Mouse (Mus musculus) MEL (cell line): ENCODE measurements around the gene Dchs2. TPM values are rescaled to one million over a fixed set of nuclear protein-coding genes. Genes with fewer than 3 reads are reported as not detected.

Experiments
- DNase-seq: peaks from one replicate; pipeline ENCODE4 v3.0.0; 2011; ENCODE audit warnings: low read depth, low spot score
- H3K27ac ChIP-seq: 2 replicates; pipeline ENCODE4 v1.5.1; 2012; ENCODE audit warnings: low read depth, mild to moderate bottlenecking, control low read depth, low read length, moderate library complexity; ENCODE audit not compliant: control insufficient read depth
- H3K27me3 ChIP-seq, 2 experiments: fragments of 150-350 bp in 1 of 2; sonication (generic) in 1 of 2; 2 replicates each; pipeline ENCODE4 v1.6.1; 2012; ENCODE audit warnings: low read length in 2 of 2, mild to moderate bottlenecking in 2 of 2, improper control_type of control experiment in 1 of 2, moderate library complexity in 1 of 2; ENCODE audit not compliant: insufficient read depth in 2 of 2, control insufficient read depth in 1 of 2
- H3K36me3 ChIP-seq, 2 experiments: 2 replicates each; pipeline ENCODE4 v1.6.1; 2012 to 2014; ENCODE audit warnings: low read length in 2 of 2, improper control_type of control experiment in 1 of 2, inconsistent platforms in 1 of 2, mild to moderate bottlenecking in 1 of 2; ENCODE audit not compliant: insufficient read depth in 2 of 2, control insufficient read depth in 1 of 2
- H3K4me1 ChIP-seq, 2 experiments: fragments of 150-350 bp in 1 of 2; sonication (generic) in 1 of 2; 2 replicates each; pipeline ENCODE4 v1.6.1; 2012; ENCODE audit warnings: low read length in 2 of 2, improper control_type of control experiment in 1 of 2, mild to moderate bottlenecking in 1 of 2; ENCODE audit not compliant: insufficient read depth in 2 of 2, control insufficient read depth in 1 of 2
- H3K4me3 ChIP-seq, 2 experiments: fragments of 150-350 bp in 1 of 2; sonication (generic) in 1 of 2; 2 replicates each; pipeline ENCODE4 v1.5.1; 2012; ENCODE audit warnings: low read depth in 2 of 2, low read length in 2 of 2, mild to moderate bottlenecking in 2 of 2, moderate library complexity in 2 of 2, control low read depth in 1 of 2, improper control_type of control experiment in 1 of 2; ENCODE audit not compliant: control insufficient read depth in 1 of 2, insufficient read depth in 1 of 2
- H3K79me2 ChIP-seq: 2 replicates; pipeline ENCODE4 v1.6.1; 2012; ENCODE audit warnings: mild to moderate bottlenecking, low read length, moderate library complexity; ENCODE audit not compliant: control insufficient read depth, poor library complexity, insufficient read depth
- H3K9ac ChIP-seq: 2 replicates; pipeline ENCODE4 v1.6.1; 2012; ENCODE audit warnings: low read depth, mild to moderate bottlenecking, control low read depth, low read length, moderate library complexity; ENCODE audit not compliant: control insufficient read depth, poor library complexity, severe bottlenecking
- H3K9me3 ChIP-seq: fragments of 150-350 bp; sonication (generic); replicated peaks from 2 replicates; pipeline ENCODE4 v1.6.1; 2012; ENCODE audit warnings: mild to moderate bottlenecking, low read length, improper control_type of control experiment, moderate library complexity; ENCODE audit not compliant: insufficient read depth
- CHD1 ChIP-seq: IDR thresholded peaks from 2 replicates; pipeline ENCODE4 v1.6.1; 2012; ENCODE audit warnings: low read depth, mild to moderate bottlenecking, inconsistent platforms, low read length, improper control_type of control experiment
- CTCF ChIP-seq, 3 experiments: IDR thresholded peaks in 2 of 3; conservative IDR thresholded peaks in 1 of 3; 2 replicates each; pipeline ENCODE4 v1.5.1; 2011 to 2012; ENCODE audit warnings: low read length in 3 of 3, low read depth in 2 of 3, mild to moderate bottlenecking in 2 of 3, improper control_type of control experiment in 1 of 3, inconsistent platforms in 1 of 3, mixed read lengths in 1 of 3, moderate library complexity in 1 of 3; ENCODE audit not compliant: control insufficient read depth in 1 of 3, insufficient read depth in 1 of 3, poor library complexity in 1 of 3, severe bottlenecking in 1 of 3
- E2F4 ChIP-seq: IDR thresholded peaks from 2 replicates; pipeline ENCODE4 v1.6.1; 2011; ENCODE audit warnings: low read depth, low read length, improper control_type of control experiment, borderline replicate concordance
- GATA1 ChIP-seq: IDR thresholded peaks from 2 replicates; pipeline ENCODE4 v1.6.1; 2011; ENCODE audit warnings: low read depth, low read length, improper control_type of control experiment
- HCFC1 ChIP-seq: IDR thresholded peaks from 2 replicates; pipeline ENCODE4 v1.6.1; 2012; ENCODE audit warnings: low read depth, mild to moderate bottlenecking, inconsistent platforms, low read length, improper control_type of control experiment, moderate library complexity
- KAT2A ChIP-seq: conservative IDR thresholded peaks from 2 replicates; pipeline ENCODE4 v1.6.1; 2012; ENCODE audit warnings: low read depth, low read length, improper control_type of control experiment, inconsistent platforms
- MEF2A ChIP-seq: IDR thresholded peaks from 2 replicates; pipeline ENCODE4 v1.6.1; 2014; ENCODE audit warnings: low read depth, mild to moderate bottlenecking, inconsistent platforms, low read length, improper control_type of control experiment; ENCODE audit not compliant: poor library complexity, insufficient replicate concordance, severe bottlenecking; ENCODE audit errors: extremely low read depth
- MYB ChIP-seq: IDR thresholded peaks from 2 replicates; pipeline ENCODE4 v1.6.1; 2011; ENCODE audit warnings: mild to moderate bottlenecking, low read depth, low read length, improper control_type of control experiment
- MYC ChIP-seq: IDR thresholded peaks from 2 replicates; pipeline ENCODE4 v1.6.1; 2011; ENCODE audit warnings: low read depth, mild to moderate bottlenecking, low read length, improper control_type of control experiment, moderate library complexity
- NELFE ChIP-seq: IDR thresholded peaks from 2 replicates; pipeline ENCODE4 v1.6.1; 2011; ENCODE audit warnings: low read depth, low read length, improper control_type of control experiment
- NRF1 ChIP-seq: IDR thresholded peaks from 2 replicates; pipeline ENCODE4 v1.6.1; 2014; ENCODE audit warnings: low read depth, mild to moderate bottlenecking, inconsistent platforms, low read length, improper control_type of control experiment, moderate library complexity; ENCODE audit not compliant: poor library complexity, insufficient read depth, severe bottlenecking
- POLR2A ChIP-seq, 2 experiments: IDR thresholded peaks; 2 replicates each; pipeline ENCODE4 v1.6.1; 2011 to 2012; ENCODE audit warnings: low read length in 2 of 2, mild to moderate bottlenecking in 2 of 2, control low read depth in 1 of 2, improper control_type of control experiment in 1 of 2, low read depth in 1 of 2, moderate library complexity in 1 of 2; ENCODE audit not compliant: control insufficient read depth in 1 of 2, insufficient read depth in 1 of 2, poor library complexity in 1 of 2
- POLR2AphosphoS5 ChIP-seq: IDR thresholded peaks from 2 replicates; pipeline ENCODE4 v1.6.1; 2012; ENCODE audit warnings: low read depth, borderline replicate concordance, mild to moderate bottlenecking, inconsistent platforms, low read length, moderate library complexity, mixed read lengths
- RCOR1 ChIP-seq: IDR thresholded peaks from 2 replicates; pipeline ENCODE4 v1.6.1; 2012; ENCODE audit warnings: low read depth, mild to moderate bottlenecking, inconsistent platforms, low read length, improper control_type of control experiment
- SIN3A ChIP-seq: IDR thresholded peaks from 2 replicates; pipeline ENCODE4 v1.6.1; 2012; ENCODE audit warnings: low read length, improper control_type of control experiment, inconsistent platforms
- SMC3 ChIP-seq: IDR thresholded peaks from 2 replicates; pipeline ENCODE4 v1.6.1; 2011; ENCODE audit warnings: low read depth, low read length, improper control_type of control experiment
- TAL1 ChIP-seq: IDR thresholded peaks from 2 replicates; pipeline ENCODE4 v1.6.1; 2012; ENCODE audit warnings: mild to moderate bottlenecking, inconsistent platforms, low read length, moderate library complexity, mixed read lengths
- TCF12 ChIP-seq: IDR thresholded peaks from 2 replicates; pipeline ENCODE4 v1.6.1; 2014; ENCODE audit warnings: low read depth, mild to moderate bottlenecking, inconsistent platforms, low read length, improper control_type of control experiment, moderate library complexity
- UBTF ChIP-seq: IDR thresholded peaks from 2 replicates; pipeline ENCODE4 v1.6.1; 2012; ENCODE audit warnings: low read depth, mild to moderate bottlenecking, inconsistent platforms, low read length, improper control_type of control experiment, moderate library complexity, borderline replicate concordance; ENCODE audit not compliant: insufficient read depth
- ZC3H11A ChIP-seq: IDR thresholded peaks from 2 replicates; pipeline ENCODE4 v1.6.1; 2012; ENCODE audit warnings: low read depth, mild to moderate bottlenecking, inconsistent platforms, low read length, improper control_type of control experiment
- polyA plus RNA-seq, 2 experiments: library from polyadenylated mRNA; stranded (reverse) in 1 of 2; unstranded in 1 of 2; fragments of >175 nt in 1 of 2; fragments of >200 nt in 1 of 2; gene quantifications; 2 replicates each; pipeline versions ENCODE4 v1.2.1 to v1.2.4; 2012; ENCODE audit warnings: low replicate concordance in 2 of 2, low read depth in 1 of 2; ENCODE audit not compliant: insufficient read length in 2 of 2, insufficient read depth in 1 of 2, missing spikeins in 1 of 2
- total RNA-seq: library from RNA; depleted of rRNA; stranded (reverse); fragments of 300-350 nt; gene quantifications from 2 replicates; pipeline ENCODE4 v1.2.3, GENCODE M21; 2012

Dchs2 gene
- total and polyA plus RNA-seq, 3 experiments: not detected

- TF ChIP-seq MYB: no peak
- no peak for TF ChIP-seq GATA1
- no peak for TF ChIP-seq MYC
- TF ChIP-seq HCFC1: no peak
- TF ChIP-seq POLR2AphosphoS5: no peak
- no peak for TF ChIP-seq POLR2A (IDR thresholded peaks at IDR 0.05; ENCODE audit: control insufficient read depth in 1 of 2, insufficient read depth in 1 of 2, low read depth in 1 of 2, low read length in 2 of 2, poor library complexity in 1 of 2)
- no peak for TF ChIP-seq RCOR1
- TF ChIP-seq ZC3H11A: no peak
- Histone ChIP-seq H3K79me2 (no peaks in the 10 kb centered on the region), H3K9ac (no peak overlapping the region)
Observed at GRCm38 (mm10) chr3:83290953-83291352, 163.2 kb downstream of the Dchs2 start.

DNA sequence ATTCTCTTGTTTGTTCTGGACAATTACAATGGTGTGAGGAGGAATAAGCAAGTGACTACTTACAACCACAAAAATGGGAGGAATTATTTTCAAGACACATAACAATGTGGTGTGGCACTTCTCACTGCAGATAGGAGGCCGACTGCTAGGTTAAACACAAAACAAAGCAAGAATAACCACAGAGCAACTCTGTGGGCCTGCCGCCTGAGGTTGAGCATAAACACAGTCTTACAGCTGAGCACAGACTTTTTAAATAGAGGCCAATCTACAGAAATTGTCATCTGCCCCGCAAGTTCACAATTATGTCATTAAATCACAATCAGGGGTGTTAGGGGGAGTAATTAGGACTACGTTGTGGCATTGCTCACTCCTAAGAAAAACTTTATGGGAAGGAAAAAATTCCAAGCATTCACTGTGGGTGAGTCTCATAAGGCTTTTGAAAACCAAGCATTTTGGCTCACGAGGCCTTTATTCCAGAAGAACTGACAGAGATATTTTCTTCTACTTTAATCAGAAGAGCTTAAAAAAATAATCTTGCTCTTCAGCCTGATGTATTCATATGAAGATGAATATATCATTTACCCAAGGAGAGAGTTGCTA, 172.1 kb downstream of the Dchs2 start:
- Histone ChIP-seq H3K4me3 (no peak overlapping the region), H3K4me1 (no peaks in the 10 kb centered on the region), H3K27ac (no peak overlapping the region), H3K27me3 (no peaks in the 10 kb centered on the region), H3K79me2 (no peaks in the 10 kb centered on the region), H3K9ac (no peak overlapping the region), H3K36me3 (no peaks in the 10 kb centered on the region), H3K9me3 (no peaks in the 10 kb centered on the region)
- no peak for DNase-seq
- TF ChIP-seq E2F4: no peak
- TF ChIP-seq TAL1: no peak
- no peak for TF ChIP-seq NELFE
- no peak for TF ChIP-seq MYC
- no peak for TF ChIP-seq POLR2AphosphoS5
- no peak for TF ChIP-seq SMC3
- TF ChIP-seq MYB: no peak
- no peak for TF ChIP-seq KAT2A
- TF ChIP-seq NRF1: no peak
- no peak for TF ChIP-seq TCF12
- TF ChIP-seq SIN3A: no peak
- no peak for TF ChIP-seq UBTF
- no peak for TF ChIP-seq HCFC1
- no peak for TF ChIP-seq ZC3H11A
- TF ChIP-seq POLR2A (IDR thresholded peaks at IDR 0.05; ENCODE audit: control insufficient read depth in 1 of 2, insufficient read depth in 1 of 2, low read depth in 1 of 2, low read length in 2 of 2, poor library complexity in 1 of 2): no peak
- TF ChIP-seq CHD1: no peak
- TF ChIP-seq MEF2A: no peak
- TF ChIP-seq CTCF (IDR thresholded peaks at IDR 0.05 in 2 of 3, conservative IDR thresholded peaks at IDR 0.05 in 1 of 3; ENCODE audit: control insufficient read depth in 1 of 3, insufficient read depth in 1 of 3, low read depth in 2 of 3, low read length in 3 of 3, poor library complexity in 1 of 3, severe bottlenecking in 1 of 3): no peak

More at GRCm38 (mm10) chr3:83290953-83291352, 163.2 kb downstream of the Dchs2 start:
- H3K27ac ChIP-seq: no peak overlapping the region
- no peak for DNase-seq
- H3K27me3 ChIP-seq: no peaks in the 10 kb centered on the region
- H3K9me3 ChIP-seq: no peaks in the 10 kb centered on the region
- no peaks in the 10 kb centered on the region for H3K4me1 ChIP-seq
- no peaks in the 10 kb centered on the region for H3K36me3 ChIP-seq
- no peak overlapping the region for H3K4me3 ChIP-seq
